Mouse (Mus musculus) mature B cell (primary cell): ENCODE measurements around the gene Hes1.

Experiments
- in situ Hi-C: fragments of 300-500 bp; cut with MboI; formaldehyde crosslinking; loops from 2 replicates; pipeline ENCODE4 v1.14.3; 2019

The Hes1 gene

GRCm38 (mm10) chr16:30063984-30064453, at the start of gene Hes1:
Gene Hes1, plus strand, starts transcription at chr16:30064384.
- in situ Hi-C loops: no loop called here

- in situ Hi-C loops: no loop called here
These were observed 48.1 kb upstream of the Hes1 start for GRCm38 (mm10) chr16:30016064-30016463.

GRCm38 (mm10) chr16:30020124-30020523, 44.1 kb upstream of the Hes1 start:
- in situ Hi-C loops: no loop called here

- in situ Hi-C loops: no loop called here
These were observed 41.8 kb upstream of the Hes1 start for GRCm38 (mm10) chr16:30022352-30022751.

- in situ Hi-C loops: no loop called here
These were observed 41.0 kb upstream of the Hes1 start for GRCm38 (mm10) chr16:30022890-30023797.

- in situ Hi-C loops: no loop called here
These were observed 39.4 kb upstream of the Hes1 start for GRCm38 (mm10) chr16:30024681-30025262.

- in situ Hi-C loops: no loop called here
These were observed 36.0 kb upstream of the Hes1 start for GRCm38 (mm10) chr16:30028184-30028583.

GRCm38 (mm10) chr16:30029264-30030003, 34.8 kb upstream of the Hes1 start:
- in situ Hi-C loops: no loop called here

GRCm38 (mm10) chr16:30032326-30032904, 31.8 kb upstream of the Hes1 start:
- in situ Hi-C loops: no loop called here

- in situ Hi-C loops: no loop called here
These were observed 30.8 kb upstream of the Hes1 start for GRCm38 (mm10) chr16:30033390-30033789.

- in situ Hi-C loops: no loop called here
These were observed 30.2 kb upstream of the Hes1 start for GRCm38 (mm10) chr16:30034001-30034400.

GRCm38 (mm10) chr16:30034521-30034920, 29.7 kb upstream of the Hes1 start:
- in situ Hi-C loops: no loop called here

GRCm38 (mm10) chr16:30034979-30035440, 29.2 kb upstream of the Hes1 start:
- in situ Hi-C loops: no loop called here

GRCm38 (mm10) chr16:30036104-30036503, 28.1 kb upstream of the Hes1 start:
- in situ Hi-C loops: no loop called here

GRCm38 (mm10) chr16:30038663-30039593, 25.3 kb upstream of the Hes1 start:
- in situ Hi-C loops: no loop called here

- in situ Hi-C loops: no loop called here
These were observed 24.3 kb upstream of the Hes1 start for GRCm38 (mm10) chr16:30039841-30040240.

GRCm38 (mm10) chr16:30042859-30043258, 21.3 kb upstream of the Hes1 start:
- in situ Hi-C loops: no loop called here

- in situ Hi-C loops: no loop called here
These were observed 18.6 kb upstream of the Hes1 start for GRCm38 (mm10) chr16:30045615-30046014.

GRCm38 (mm10) chr16:30047010-30047409, 17.2 kb upstream of the Hes1 start:
- in situ Hi-C loops: no loop called here

- in situ Hi-C loops: no loop called here
These were observed 16.8 kb upstream of the Hes1 start for GRCm38 (mm10) chr16:30047421-30047831.
